Mouse (Mus musculus) midbrain, postnatal 0 days (tissue): ENCODE measurements at regions not wholly inside any gene's neighbourhood (a gene's known extent, or its start where the extent isn't known, plus 50 kb on each side); places are given as distances from the start of the nearest gene placed in this dataset.
A peak's percentile ranks its signal among the peaks of the same experiment; 100 is the strongest.

ENCODE experiments used
- ATAC-seq: fragments of 200-750 bp; cut with Nextera tagmentation; 2 replicates; pipeline ENCODE4 v1.8.0; 2017; ENCODE audit warnings: moderate number of reproducible peaks, mild to moderate bottlenecking, moderate TSS enrichment, moderate library complexity; ENCODE audit not compliant: low FRiP score
- DNase-seq: peaks from one replicate; pipeline ENCODE4 v3.0.0-alpha.2; 2015; ENCODE audit warnings: low spot score
- H3K27ac ChIP-seq: fragments of 300-500 bp; sonication (generic); 2 replicates; pipeline ENCODE4 v1.5.1; 2014; ENCODE audit warnings: low read depth, mild to moderate bottlenecking, low read length, mixed read lengths
- H3K27me3 ChIP-seq: fragments of 300-500 bp; sonication (generic); 2 replicates; pipeline ENCODE4 v1.6.1; 2014; ENCODE audit warnings: low read length, control low read depth, mixed read lengths; ENCODE audit not compliant: insufficient read depth
- H3K36me3 ChIP-seq: fragments of 300-500 bp; sonication (generic); 2 replicates; pipeline ENCODE4 v1.6.1; 2014; ENCODE audit warnings: low read length, control low read depth, mixed read lengths; ENCODE audit not compliant: insufficient read depth
- H3K4me1 ChIP-seq: fragments of 300-500 bp; sonication (generic); 2 replicates; pipeline ENCODE4 v1.6.1; 2014; ENCODE audit warnings: mild to moderate bottlenecking, control low read depth, antibody characterized with exemption, low read length, mixed read lengths; ENCODE audit not compliant: insufficient read depth
- H3K4me2 ChIP-seq: fragments of 300-500 bp; sonication (generic); 2 replicates; pipeline ENCODE4 v1.6.1; 2014; ENCODE audit warnings: low read depth, mild to moderate bottlenecking, low read length, mixed read lengths; ENCODE audit not compliant: poor library complexity, severe bottlenecking
- H3K4me3 ChIP-seq: fragments of 300-500 bp; sonication (generic); 2 replicates; pipeline ENCODE4 v1.5.1; 2014; ENCODE audit warnings: low read depth, mild to moderate bottlenecking, low read length, moderate library complexity
- H3K9ac ChIP-seq: fragments of 300-500 bp; sonication (generic); replicated peaks from 2 replicates; pipeline ENCODE4 v1.6.1; 2014; ENCODE audit warnings: mild to moderate bottlenecking, low read length, moderate library complexity, mixed read lengths; ENCODE audit not compliant: poor library complexity, severe bottlenecking
- H3K9me3 ChIP-seq: fragments of 300-500 bp; sonication (generic); 2 replicates; pipeline ENCODE4 v1.6.1; 2016; ENCODE audit warnings: low read length, control low read depth
- CTCF ChIP-seq: IDR thresholded peaks from 2 replicates; pipeline ENCODE4 v1.5.1; 2016; ENCODE audit warnings: antibody characterized with exemption, mild to moderate bottlenecking
- WGBS: fragments of 180-500 bp; shearing (Covaris S2); extraction: QIAGEN DNeasy Blood & Tissue Kit; methylation state at CpG from one replicate; pipeline ENCODE4 v1.1.7; 2014; 5-methylcytosine and 5-hydroxymethylcytosine counted together

DNA sequence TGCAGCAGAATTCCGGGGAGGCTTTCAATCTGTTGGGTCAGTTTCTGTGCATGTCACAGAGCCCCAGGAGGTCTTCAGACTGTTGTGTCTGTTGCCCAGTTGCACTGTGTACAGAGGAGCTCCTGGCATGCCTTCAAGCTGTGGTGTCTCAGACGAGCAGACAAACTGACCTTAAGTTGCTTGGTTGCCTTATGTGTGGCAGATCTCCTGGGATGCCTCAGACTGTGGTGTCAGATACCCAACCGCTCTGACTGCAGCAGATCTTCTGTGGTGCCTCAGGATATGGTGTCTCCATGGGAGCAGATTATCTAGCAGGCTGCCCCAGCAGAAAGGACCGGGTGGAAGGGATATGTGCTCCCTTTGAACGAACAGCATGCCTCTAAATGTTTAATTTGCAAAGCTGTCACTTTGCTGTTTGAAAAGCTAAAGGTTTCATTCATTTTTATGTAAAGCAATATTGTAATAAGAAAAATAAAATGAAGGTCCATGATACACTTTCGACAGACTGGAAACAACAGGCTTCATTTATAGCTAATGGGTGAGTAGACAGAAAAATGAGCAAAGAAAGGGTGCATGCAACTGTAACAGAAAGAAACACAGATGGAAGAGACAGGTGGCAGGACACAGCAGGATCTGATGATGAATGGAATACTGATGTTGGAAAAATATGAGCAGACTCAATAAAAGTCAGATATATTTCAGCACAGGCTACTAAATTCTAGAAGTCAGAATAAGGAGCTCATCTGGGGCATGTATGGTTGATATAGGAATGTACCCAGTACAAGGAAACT lies 1060.0 kb downstream of the Serpinb8 start:
- peak; percentile 52 for DNase-seq
- Histone ChIP-seq H3K4me2 (no peak overlapping the region), H3K4me3 (no peak overlapping the region), H3K27ac (no peak overlapping the region), H3K9ac (no peak overlapping the region), H3K4me1 (no peaks in the 10 kb centered on the region), H3K9me3 (no peaks in the 10 kb centered on the region), H3K36me3 (no peaks in the 10 kb centered on the region), H3K27me3 (no peaks in the 10 kb centered on the region)
- peak; percentile 54; the same call in 1 of the 2 replicates for ATAC-seq
- no peak for TF ChIP-seq CTCF
- WGBS = 44% methylated on average over 6 of the region's 6 CpGs

DNA sequence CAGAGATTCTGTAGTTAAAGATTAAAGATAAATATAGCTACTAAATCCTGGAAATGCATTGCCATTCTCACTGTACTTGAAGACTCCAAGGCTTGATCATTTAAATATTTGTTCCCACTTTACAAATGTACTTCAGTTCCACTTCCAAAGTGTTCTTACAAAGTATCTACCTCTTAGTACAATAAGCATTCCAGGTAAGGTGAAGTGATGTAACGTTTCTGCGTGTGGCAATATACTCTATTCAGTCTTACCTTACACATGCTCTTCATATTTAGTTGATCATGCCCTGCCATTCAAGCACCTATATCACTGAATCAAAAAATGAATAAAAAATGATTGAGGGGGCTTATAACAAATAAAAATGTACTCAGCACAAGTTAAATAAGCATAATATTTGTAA lies 1081.2 kb downstream of the Serpinb8 start:
- Histone ChIP-seq H3K27me3 (no peaks in the 10 kb centered on the region), H3K9me3 (no peaks in the 10 kb centered on the region), H3K4me2 (no peak overlapping the region), H3K4me1 (no peaks in the 10 kb centered on the region), H3K36me3 (no peaks in the 10 kb centered on the region), H3K27ac (no peak overlapping the region), H3K4me3 (no peak overlapping the region), H3K9ac (no peak overlapping the region)
- WGBS = 92% methylated on average over 2 of the region's 2 CpGs
- no peak for TF ChIP-seq CTCF
- ATAC-seq (no peak), DNase-seq (no peak)
